Mouse (Mus musculus): ENCODE measurements around the gene Mosmo. TPM values are rescaled to one million over a fixed set of nuclear protein-coding genes. Genes with fewer than 3 reads are reported as not detected.
A peak's percentile ranks its signal among the peaks of the same experiment; 100 is the strongest.

Gene Mosmo
- total RNA-seq (2021), result 10 to 100 TPM; 72.0 to 76.6 TPM
- long read RNA-seq, experiment 1, full-length matches to known transcripts, result 10 of 13 reads
- long read RNA-seq, experiment 1, partial matches to known transcripts, result 1 of 13 reads
- long read RNA-seq, experiment 1, other reads (novel, unspliced or antisense), result 2 of 13 reads
- long read RNA-seq, experiment 2, full-length matches to known transcripts, result 11 of 15 reads
- long read RNA-seq, experiment 2, partial matches to known transcripts, result 0 of 15 reads
- long read RNA-seq, experiment 2, other reads (novel, unspliced or antisense), result 4 of 15 reads

DNA sequence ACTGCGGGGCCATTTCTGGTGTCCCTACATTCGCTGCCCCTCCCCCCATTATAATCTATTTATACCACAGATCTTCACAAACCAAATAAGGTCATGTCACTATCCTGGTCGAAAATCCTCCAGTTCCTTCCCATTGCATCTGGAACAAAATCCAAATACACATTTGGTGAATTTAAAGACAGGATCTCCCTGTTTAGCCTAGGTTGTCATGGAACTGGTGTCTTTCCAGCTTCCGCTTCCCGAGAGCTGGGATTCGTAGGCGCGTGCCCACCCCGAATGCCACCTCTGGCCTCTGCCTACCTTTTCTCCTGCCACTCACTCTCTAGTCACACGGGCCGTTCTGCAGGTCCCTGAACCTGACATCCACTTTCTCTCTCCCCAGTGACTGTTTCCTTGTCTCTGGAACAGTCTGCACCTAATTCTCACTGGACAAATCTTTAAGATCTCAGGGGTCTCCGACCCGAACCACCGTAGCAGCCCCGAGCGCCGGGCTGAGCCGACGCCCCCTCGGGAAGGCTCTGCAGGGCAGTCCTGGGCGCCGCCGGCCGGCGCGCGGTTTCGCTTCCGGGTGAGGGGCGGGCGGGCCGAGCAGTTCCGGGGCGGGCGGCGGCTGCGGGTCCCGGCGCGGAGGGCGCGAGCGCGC is at the start of gene Mosmo:
TSS of gene Mosmo (plus strand) at position 618 of the 643 bp plus-strand sequence.
- peak; percentile 61 to 72 for DNase-seq (ENCODE audit: low spot score in 2 of 2)

DNA sequence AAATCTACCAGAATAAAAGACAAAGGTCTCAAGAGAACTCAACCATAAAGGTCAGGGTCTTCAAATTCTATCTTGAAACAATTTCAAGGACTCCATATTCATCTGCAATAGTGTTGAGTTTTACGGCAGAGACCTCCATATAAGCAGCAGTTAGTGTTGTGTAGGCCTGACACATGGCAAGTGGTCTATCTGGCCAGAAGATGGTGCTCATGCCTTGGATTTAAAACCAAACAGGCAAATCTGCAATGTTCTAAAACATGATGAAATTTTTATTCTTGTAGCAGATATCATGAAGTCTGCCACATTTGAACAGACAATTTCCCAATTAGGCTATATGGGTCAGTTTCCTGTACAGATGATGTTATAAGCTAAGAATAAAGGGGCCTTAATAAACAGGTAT is 44.9 kb upstream of the Mosmo start:
- DNase-seq (ENCODE audit: low spot score in 2 of 2), result peak; percentile 27 to 39

DNA sequence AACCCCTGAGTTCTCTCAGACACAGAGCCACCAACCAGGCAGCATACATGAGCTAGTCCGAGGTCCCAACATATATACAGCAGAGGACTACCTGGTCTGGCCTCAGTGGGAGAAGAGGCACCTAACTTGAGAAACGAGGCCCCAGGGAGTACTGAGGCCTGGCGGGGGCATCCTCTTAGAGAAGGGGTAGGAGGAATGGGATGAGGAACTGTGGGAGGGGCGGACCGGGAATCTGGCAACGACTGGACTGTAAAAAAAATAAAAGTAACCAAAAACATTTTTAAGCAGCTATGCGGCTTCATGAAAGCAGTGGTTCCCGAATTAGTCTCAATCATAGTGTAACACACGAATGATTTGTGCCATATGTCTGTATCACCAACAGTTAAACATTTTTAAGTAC is 43.1 kb upstream of the Mosmo start:
- DNase-seq (ENCODE audit: low spot score in 2 of 2), result no peak

DNA sequence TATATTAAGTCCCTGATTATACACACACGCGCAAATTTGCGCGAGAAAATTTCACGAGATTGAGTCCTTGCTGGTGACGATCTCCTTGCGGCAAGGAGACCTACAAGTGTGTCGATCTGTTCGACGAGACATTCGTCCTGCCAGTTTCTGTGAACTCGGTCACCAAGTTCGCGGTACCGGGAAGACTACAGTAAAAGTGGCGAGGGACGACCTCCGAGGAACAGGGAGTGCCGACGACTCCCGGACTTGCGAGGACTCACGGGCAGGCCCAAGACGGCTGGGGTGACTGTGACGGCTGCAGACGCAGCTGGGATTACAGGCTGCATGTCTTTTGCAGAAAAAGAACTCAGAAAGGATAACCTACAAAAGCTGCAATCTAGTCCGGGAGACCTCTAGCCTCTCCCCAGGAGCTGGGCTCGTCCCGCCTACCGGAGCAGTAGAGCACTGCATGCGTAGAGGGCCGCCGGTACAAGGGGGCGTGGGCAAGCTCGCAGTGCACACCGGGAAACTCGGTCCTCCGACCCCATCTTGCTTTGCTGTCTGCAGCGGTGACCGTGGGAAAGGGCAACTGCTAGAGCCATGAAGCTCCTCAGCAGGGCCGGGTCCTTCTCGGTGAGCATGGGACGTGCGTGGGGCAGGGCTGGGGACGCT is 42.6 kb upstream of the Mosmo start, which contains the start of gene Uqcrc2:
TSS of gene Uqcrc2 (plus strand) at position 466 of the 651 bp plus-strand sequence.
- DNase-seq (ENCODE audit: low spot score in 2 of 2), result peak; percentile 83 to 86

DNA sequence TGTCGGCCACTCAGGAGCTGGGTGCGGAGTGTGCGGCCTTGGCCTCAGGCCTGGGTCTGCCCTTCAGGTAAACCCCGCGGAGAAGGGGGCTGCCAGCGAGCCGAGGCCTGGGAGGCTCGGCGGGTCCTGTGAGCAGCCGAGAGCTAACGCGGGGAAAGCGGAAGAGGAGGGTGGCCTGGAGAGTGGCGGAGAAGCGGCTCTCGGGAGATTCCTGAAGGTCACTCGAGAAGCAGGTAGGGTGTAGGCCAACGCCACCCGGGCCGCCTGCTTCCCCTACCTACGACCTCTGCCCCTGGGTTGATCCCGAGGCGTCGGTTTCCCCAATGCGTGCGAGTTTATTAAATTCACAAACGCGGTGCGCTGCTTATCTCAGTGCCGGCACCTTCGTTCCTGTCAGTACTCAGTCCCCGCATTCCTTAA is 42.0 kb upstream of the Mosmo start:
- DNase-seq (ENCODE audit: low spot score in 2 of 2), result no peak

DNA sequence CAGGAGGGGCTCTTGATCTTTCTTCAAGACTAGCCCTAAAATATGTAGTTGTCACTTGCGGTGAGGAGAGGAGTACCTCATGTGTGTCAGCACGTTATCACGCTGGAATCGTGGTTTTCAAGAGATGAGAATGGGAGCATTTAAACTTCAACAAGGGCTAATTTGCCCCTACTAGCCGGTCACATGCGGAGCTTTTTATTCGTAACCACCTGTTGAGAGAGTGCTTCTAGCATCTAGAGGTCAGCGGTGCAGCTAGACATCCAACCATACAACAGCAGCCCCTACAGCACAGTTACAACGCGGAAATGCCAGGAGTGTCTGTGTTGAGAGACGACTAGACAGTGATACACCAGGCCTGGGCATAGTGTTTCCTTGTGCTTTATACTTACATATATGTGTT is 41.6 kb upstream of the Mosmo start:
- no peak for DNase-seq (ENCODE audit: low spot score in 2 of 2)

DNA sequence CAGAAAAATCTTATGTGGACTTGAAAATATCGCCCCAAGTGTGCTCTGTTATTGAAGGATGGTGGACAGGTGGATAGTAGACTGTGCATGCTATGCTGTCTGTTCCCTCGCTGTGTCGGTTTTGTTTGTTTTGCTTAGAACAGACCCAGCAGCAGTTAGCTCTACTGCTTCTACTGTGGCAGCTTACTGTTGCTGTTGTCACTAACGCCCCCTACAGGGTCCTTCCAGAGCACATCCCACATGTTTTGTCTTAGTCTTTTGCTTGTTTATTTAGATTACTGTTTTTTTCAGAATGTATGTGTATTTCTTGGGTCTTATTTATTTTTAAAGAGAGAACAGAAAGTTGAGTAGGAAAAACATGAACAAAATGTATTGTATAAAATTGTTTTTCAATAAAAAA is 34.2 kb upstream of the Mosmo start:
- DNase-seq (ENCODE audit: low spot score in 2 of 2), result no peak

DNA sequence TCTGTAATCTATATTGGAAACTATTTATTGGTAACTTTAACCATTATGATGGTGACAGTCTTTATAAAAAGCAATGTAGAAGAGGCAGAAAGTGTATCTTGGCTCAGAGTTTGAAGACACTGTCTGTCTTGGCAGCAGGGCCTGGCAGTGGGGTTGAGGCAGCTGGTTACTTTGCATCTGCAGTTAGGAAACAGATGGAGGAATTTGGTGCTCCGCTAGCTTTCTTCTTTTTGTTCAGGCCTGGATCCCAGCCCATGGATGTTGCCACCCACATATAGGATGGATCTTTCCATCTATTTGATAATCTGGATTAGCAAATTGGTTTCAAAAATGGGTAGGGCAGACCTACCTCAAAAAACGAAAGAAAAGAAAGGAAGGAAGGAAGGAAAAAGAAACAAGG is 29.6 kb upstream of the Mosmo start:
- peak; percentile 45 to 48 for DNase-seq (ENCODE audit: low spot score in 2 of 2)

DNA sequence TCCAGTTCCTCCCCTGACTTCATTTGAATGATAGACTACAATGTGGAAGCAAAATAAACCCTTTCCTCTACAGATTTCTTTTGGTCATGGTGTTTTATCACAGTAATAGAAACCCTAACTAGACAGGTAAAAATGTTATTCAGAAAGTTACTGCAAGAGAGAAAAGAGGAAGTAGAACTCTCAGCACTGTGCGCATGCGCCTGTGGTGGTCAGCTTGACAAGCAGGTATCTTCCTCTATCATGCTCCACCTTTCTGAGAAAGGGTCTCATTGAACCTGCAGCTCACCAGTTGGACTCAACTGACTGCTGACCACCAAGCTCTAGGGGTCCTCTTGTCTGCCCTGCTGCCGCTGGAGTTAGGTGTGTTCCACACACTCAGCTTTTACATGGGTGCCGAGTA is 15.3 kb upstream of the Mosmo start:
- DNase-seq (ENCODE audit: low spot score in 2 of 2), result no peak

DNA sequence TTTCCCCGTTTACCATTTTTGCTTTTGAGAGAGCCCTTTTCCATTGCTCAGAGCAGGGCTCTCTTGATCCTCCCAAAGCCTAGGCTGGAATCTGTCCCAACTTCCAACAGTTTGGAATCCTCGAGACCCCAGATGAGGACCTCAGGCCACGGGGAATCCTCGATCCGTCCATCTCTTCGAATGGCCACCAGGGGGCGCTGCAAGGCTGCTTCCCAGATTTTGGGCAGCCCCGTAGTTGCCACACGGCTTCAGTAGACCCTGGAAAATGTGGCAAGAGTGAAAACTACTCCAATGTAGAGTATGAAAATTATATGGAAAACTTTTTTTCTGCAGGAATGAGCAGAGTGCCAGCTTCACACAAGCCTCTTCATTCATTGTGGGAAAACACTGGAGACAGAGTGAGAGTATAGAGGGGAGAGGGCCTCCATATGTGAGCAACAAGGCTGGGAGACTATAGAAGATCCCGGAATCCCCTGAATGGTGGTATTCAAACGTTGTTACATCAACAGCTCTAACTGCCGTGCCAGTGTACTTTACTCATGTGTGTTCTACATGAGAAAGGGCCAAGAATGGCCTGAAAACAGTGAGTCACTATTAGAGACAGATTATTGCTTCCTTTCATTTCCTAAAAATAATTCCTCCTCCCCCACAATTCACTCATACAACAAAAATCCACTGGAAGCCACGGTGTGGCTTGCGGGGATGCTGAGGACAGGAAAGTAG is 7.1 kb upstream of the Mosmo start, which contains the start of gene Pdzd9:
TSS of gene Pdzd9 (minus strand) at position 191 of the 723 bp plus-strand sequence.
- DNase-seq (ENCODE audit: low spot score in 2 of 2), result peak; percentile 72 to 77

DNA sequence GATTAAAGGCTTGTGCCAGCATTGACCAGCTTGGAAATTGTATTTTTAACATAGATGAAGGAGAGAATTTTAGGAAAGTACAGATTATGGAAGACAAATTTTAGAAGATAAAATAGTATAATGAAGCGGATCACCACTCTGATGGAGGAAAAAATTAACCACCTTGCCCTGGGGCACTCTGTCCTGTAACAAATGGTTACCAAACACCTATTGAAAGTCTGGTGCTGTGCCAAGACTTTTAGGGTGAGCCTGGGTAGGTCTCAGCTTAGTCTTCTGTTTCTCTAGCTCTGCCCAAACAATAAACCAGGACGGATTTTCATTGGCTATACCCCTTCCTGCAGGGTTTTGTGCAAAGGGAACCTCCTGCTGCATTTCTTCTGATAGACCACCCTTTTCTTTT is 6.1 kb upstream of the Mosmo start:
- DNase-seq (ENCODE audit: low spot score in 2 of 2), result no peak

DNA sequence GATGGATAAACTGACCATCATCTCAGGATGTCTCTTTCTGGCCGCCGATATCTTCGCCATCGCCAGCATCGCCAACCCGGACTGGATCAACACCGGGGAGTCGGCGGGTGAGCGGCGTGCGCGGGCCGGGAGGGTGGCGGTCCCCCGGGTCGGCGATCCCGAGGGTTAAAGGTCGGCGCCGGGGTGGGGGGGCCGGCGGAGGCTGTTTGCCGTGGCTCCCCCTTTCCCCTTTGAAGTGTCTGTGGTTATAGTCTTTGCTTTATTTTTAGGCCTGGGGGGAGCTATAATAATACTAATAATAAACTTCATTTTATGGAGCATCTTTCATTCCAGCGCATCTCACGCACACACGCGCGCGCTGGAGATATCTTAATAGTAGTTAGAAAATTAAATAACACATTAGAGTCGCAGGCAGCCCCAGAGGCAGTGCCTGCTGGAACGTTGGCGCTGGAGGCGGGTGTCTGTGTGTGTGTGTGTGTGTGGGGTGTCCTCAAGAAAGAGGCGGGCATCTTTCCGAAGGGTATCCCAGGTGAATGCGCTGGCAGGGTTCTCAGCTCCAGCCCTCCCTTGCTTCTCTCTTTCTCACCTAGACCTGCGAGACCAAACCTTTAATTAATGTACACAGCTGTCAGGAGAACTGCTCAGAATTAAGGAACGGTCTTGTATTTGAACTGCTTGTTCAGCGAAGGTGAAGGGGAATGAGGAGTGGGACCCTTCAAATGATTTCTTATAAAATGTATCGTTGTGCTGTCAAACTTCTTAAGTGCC is 530 bp downstream of the Mosmo start:
- DNase-seq (ENCODE audit: low spot score in 2 of 2), result peak; percentile 29 to 45

DNA sequence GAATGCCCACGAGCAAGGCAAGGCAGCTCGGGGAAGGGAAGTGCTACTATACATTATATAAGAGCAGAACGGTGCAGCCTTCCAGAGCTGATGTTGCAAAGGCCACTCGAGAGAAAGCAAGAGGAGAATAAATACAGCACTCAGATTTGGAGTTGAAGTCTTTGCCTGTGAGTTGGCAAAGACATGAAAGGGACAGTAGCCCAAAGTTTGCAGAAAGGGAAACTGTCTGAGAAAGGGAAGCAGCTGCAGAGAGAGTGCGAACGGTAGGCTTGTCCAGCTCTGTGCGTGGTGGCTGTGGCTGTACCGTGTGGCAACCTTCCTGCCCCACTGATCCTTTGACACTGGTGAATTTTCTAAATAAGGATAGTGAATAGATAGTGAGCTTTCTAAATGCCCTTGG is 1.6 kb downstream of the Mosmo start:
- DNase-seq (ENCODE audit: low spot score in 2 of 2), result peak in 1 of 2 experiments; percentile 16

DNA sequence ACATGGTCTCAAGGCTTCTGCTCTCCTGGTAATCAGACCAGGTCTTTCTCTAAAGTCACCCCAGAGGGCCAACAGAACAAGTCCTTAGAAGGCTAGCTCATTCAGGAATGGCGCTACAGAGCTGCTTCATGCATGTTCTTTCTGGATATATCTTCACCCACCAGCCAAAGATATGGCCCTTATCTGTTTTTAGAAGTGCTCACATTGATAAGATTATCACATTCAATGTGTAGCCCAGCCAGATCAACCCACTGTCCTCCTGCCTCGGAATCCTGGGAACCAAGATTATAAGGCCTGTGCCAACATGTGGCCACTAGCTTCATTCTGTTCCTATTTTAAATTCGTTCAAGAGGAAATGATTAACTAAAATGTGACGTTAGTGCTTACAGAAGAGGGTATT is 4.6 kb downstream of the Mosmo start:
- no peak for DNase-seq (ENCODE audit: low spot score in 2 of 2)

DNA sequence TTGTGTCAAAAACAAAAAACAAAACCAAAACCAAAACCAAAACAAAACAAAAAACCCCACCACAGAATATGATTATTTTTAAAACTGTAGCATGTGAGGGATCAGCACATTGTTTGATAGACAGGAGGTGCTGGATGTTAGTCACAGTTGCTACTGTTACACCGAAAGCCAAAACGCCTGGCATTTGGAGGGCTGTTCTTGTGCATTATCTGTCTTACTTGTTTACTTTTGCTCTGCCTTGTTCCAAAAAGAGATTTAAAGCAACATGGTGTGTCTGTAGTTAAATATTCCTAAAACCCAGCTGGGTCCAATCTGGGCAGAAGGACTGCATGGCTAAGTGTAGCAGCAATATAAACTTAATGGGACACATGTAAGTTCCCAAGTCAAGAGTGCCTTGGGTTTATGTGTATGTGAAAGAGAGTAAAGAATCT is 7.3 kb downstream of the Mosmo start:
- DNase-seq (ENCODE audit: low spot score in 2 of 2), result no peak

DNA sequence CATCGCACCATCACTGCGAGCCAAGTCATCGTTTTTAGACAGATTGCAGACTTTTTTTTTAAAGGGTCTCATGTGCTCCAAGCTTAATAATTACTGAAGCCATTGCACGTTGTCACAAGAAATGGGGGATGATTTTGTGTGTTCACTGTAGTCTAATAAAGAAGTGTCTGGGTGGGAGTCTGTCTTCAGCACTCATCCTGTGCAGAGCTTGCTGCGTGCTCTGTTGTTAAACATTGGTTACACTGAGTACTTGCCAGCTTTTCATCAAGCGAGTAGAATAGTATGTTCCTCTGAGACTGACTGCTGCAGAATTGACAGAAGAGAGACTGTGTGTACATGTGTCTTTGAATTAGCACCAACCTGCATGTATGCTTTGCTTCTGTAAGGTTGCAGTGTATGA is 7.8 kb downstream of the Mosmo start:
- no peak for DNase-seq (ENCODE audit: low spot score in 2 of 2)

DNA sequence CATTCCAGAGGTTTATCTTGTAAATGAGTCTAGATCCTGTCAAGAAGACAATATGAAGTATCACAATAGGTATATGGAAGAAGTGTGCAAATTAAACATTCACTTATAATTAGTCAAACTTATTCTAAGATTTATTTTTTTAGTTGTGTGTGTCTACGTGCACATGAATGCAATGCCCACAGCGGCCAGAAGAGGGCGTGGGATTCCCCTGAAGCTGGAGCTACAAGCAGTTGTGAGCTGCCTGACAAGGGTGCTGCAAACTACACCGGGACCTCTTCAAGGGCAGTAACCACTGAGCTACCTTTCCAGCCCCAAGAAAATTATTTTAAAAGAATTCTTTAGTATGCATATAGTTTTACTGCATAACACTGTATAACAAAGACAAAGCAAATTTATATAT is 13.2 kb downstream of the Mosmo start:
- no peak for DNase-seq (ENCODE audit: low spot score in 2 of 2)

DNA sequence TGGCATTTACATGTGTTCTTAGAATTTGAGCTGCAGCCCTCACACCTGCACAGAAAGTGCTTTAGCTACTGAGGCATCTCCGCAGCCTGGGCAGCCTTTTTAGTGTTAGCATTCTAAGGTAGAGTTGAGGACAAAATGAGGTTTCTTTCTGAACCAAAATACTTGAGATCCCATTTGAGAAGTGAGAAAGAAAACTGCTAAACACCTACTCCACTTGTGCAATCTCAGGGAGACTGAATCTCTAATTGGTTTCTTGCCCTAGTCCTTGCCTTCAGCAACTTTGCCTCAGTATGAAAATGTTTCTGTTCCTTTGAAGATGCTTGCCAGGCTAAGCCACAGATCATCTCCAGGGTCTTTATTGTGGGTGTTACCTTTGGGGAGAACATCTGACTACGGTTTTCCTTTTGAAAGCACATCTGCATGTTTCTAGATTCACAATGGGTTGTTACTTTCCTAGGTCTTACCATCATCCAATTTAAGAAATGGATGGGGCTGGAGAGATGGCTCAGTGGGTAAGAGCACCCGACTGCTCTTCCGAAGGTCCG is 16.5 kb downstream of the Mosmo start:
- DNase-seq (ENCODE audit: low spot score in 2 of 2), result no peak

DNA sequence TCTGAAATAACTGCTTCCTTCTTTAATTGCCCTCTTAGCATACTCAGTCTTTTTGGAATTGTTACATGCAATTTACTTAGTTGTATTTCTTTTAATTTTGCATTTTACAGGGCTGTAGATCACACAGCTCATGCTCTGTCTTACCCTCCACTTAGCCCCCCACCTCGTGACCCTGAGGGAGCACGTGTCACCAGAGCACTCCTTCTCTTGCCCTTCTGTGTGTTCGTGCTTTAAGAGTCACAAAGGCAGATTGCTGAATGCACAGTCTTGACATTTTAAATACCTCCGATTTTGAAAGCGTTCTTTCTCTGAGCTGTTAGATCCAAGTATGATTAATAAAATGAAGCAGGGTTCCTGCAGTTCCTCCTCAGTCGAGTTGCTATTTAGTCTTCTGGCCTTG is 17.8 kb downstream of the Mosmo start:
- no peak for DNase-seq (ENCODE audit: low spot score in 2 of 2)

DNA sequence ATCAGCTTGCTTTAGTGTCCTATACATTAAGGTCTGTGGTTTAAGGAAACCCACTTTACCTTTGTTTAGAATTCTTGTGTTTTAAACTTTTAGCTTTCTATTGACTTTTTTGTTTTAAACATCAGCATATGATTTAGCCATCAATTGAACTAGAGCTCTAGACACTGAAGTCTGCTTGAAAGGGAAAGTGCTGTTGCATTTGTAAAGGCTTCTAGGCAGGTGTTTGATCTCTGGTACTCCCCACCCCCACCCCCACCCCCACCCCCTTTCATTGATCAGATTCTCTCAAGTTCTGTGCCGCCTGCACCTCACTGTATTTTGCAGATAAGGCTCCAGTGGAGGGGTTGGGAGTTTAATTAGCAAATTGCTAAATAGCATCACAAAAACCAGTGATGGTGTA is 18.2 kb downstream of the Mosmo start:
- no peak for DNase-seq (ENCODE audit: low spot score in 2 of 2)

DNA sequence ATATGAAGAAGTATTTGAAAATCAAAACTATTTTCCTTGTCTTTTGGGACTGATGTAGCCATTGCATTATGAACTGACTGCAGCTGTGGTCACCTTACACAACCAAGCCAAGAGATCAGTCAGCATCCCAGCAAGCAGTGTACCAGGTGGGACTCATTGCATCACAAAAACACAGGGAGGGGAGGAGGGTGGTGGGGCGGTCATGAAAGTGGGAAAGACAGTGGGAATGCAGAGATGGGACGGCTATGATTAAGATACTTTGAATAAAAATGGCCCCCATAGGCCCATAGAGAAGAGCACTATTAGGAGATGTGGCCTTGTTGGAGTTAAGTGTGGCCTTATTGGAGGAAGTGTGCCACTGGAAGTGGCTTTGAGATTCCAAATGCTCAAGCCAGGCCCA is 18.9 kb downstream of the Mosmo start:
- no peak for DNase-seq (ENCODE audit: low spot score in 2 of 2)
